Mouse (Mus musculus) thymus, postnatal 10 days (tissue): Measurements from ENCODE around the gene Ccr10.

Experiments used
- DNase-seq, 2 experiments: peaks; one replicate each; pipeline ENCODE4 v3.0.0; 2021; ENCODE audit warnings: low spot score in 2 of 2

Gene Ccr10

DNA sequence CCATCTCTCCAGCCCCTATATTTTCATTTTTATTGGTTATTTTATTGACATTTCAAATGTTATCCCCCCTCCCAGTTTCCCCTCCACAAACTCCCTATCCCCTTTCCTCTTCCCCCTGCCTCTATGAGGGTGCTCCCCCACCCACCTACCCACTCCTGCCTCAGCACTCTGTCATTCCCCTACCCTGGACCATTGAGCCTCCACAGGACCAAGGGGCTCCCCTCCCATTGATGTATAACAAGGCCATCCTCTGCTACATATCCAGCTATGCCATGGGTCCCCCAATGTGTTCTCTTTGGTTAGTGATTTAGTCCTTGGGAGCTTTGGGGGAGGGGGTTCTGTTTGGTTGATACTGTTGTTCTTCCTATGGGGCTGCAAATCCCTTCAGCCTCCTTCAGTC, 20.6 kb downstream of the Ccr10 start:
- DNase-seq: no peak

DNA sequence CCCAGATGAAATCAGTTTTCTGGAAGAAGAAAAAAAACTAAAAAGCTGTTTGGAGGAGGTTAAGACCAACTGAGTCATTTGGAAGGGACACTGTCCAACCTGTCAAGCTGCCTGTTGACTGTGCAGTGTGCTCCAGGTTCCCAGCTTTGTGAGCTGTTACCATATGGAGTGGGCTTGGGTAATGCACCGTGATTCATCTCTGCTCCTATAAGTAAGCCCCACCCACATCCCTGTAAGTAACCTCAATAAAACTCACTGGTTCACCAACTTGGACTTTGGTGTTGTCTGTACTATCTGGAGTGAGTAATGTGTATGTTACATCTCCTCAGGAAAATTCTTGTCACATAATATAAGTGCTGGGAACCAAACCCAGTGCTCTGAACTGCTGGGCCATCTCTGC, 22.4 kb downstream of the Ccr10 start:
- no peak for DNase-seq

DNA sequence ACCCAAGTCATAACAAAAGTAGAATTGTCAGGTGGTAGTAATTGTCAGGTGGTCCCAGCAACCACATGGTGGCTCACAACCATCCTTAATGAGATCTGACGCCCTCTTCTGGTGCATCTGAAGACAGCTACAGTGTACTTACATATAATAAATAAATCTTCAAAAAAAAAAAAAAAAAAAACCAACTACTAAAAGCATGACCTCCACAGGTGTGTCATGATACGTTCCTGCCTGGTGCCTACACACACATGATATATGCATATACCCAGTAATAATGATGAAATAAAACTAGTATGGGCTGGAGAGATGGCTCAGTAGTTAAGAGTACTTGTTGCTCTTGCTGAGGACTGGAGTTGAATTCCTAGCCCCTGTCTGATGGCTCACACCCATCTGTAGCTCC, 24.2 kb downstream of the Ccr10 start:
- no peak for DNase-seq

- no peak for DNase-seq
Measured at GRCm38 (mm10) chr11:101149178-101150105, 25.8 kb downstream of the Ccr10 start.

GRCm38 (mm10) chr11:101148751-101149150, 26.5 kb downstream of the Ccr10 start:
- DNase-seq: no peak

DNA sequence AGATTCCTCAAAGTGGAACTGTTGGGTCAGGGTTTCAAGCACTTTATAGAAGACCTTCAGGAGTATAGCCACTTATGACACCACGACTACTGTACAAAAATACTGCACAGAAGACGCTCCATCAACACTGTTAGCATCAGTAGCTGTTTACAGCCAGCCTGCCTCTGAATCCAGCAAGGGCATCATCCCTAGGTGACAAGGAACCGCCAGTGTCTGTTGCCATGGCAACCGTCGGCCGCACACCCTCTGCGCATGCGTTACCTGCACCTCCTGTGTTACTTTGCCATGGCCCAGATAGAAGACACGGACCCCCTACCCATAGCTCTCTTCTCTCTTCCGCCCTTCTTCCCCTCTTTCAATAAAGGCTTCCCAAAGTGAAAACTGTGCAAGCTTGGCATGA, 28.9 kb downstream of the Ccr10 start:
- DNase-seq: no peak

- DNase-seq: peak; percentile 44 to 51
Measured at GRCm38 (mm10) chr11:101143338-101144225, 31.7 kb downstream of the Ccr10 start.

GRCm38 (mm10) chr11:101142215-101142967, 32.9 kb downstream of the Ccr10 start:
- no peak for DNase-seq

- DNase-seq: no peak
Measured at GRCm38 (mm10) chr11:101141088-101141487, 34.2 kb downstream of the Ccr10 start.

- DNase-seq: no peak
Measured at GRCm38 (mm10) chr11:101140164-101140819, 35.0 kb downstream of the Ccr10 start.

DNA sequence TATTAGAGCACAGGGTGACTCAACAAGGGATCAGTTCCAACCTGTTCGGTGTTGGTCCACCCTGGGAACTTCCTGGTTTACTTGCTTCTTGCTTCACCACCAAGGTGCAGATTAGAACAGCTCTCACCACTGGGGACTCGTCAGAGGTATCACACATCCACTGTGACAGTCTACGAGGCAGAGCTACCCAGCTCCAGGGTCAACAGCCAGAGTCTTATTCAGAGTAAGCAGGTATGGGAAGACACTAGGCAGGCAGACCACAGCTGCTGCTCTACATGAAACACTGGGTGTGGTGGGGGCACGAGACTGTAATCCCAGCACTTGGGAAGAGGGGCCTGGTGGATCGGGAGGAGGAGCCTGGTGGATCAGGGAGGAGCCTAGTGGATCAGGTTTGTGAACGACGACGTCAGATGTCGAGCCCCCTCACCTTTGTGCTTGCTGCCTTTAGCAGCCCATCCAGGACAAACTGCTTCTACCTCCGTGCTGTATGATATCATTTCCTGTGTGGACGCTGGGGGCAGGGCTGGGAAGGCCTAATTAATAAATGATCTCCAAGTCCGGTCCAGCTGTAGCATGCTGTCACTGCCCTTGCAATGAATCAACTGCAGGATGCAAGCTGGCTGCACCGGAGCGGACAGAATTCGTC, 36.6 kb downstream of the Ccr10 start:
- no peak for DNase-seq

DNA sequence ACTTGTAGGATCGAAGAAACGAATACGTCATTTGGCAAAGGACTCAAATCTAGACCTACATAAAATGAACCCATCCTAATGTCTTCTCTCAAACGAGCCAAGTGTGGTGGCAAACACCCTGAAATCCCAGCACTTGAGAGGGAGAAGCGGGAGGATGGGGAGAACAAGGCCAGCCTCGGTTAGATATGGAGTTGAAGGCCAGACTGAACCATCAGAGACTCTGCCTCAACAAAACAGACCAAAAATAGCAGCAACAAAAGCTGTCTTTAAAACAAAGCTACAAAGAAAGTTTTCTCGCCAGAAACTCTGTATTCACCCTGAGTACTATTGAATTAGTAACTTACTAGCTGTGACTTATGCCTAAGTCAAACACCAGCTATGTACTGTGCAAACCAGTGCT, 38.2 kb downstream of the Ccr10 start:
- DNase-seq: no peak

GRCm38 (mm10) chr11:101134217-101134865, 40.9 kb downstream of the Ccr10 start:
- DNase-seq: no peak

- DNase-seq: no peak
Measured at GRCm38 (mm10) chr11:101133037-101133436, 42.2 kb downstream of the Ccr10 start.

- DNase-seq: no peak
Measured at GRCm38 (mm10) chr11:101131701-101132100, 43.5 kb downstream of the Ccr10 start.

GRCm38 (mm10) chr11:101131187-101131586, 44.1 kb downstream of the Ccr10 start:
- no peak for DNase-seq

DNA sequence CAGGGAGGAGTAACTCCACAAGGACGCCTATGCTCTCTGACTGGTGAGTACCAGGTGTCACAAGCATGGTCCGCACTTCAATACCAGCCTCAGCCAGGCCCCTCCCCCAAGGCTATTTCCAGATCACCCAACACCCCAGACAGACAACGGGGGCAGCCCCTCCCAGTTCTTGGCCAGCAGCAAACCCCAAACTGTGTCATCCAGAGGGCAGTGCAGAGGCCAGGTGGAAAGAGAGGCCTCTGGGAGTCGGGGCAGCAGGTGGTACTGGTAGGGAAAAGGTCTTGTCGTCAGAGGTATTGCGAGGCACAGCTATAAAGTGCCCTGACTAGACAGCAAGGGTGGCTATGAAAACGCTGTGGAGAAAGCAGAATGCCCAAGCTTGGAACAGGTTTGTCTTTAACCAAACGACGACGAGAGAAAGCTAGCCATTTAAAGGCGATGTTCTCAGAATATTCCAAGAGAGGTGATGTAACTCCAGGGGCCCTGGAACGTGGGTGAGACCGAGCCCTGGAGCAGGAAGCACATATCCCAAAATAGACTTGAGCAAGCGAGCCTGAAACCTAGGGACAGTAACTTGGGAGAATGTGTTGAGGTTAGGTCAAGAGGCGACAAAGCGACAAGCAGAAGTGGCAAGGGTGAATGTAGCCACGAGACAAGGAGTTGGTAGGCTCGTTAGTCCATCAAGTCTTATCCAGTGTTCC, 45.0 kb downstream of the Ccr10 start:
- no peak for DNase-seq

- no peak for DNase-seq
Measured at GRCm38 (mm10) chr11:101128996-101129577, 46.2 kb downstream of the Ccr10 start.

DNA sequence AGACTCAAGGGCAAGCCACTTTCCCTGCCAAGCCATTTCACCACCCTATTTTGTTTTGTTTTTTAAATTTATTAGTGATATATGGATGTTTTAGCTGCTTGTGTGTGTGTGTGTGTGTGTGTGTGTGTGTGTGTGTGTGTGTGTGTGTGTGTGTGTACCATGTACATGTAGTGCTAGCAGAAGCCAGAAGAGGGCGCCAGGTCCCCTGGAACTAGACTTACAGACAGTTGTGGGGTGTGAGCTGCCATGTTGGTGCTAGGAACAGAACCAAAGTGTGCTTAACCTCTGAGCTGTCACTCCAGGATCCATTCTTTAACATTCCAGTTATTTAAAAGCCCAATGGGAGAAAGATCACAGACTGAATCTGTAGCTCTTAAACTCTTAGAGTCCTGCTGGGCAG, 48.2 kb downstream of the Ccr10 start:
- no peak for DNase-seq
